Mouse (Mus musculus): ENCODE data around the gene Zfp683. TPM values are rescaled to one million over a fixed set of nuclear protein-coding genes. Genes with fewer than 3 reads are reported as not detected.
A peak's percentile ranks its signal among the peaks of the same experiment; 100 is the strongest.

Gene Zfp683
- polyA plus RNA-seq, 1 experiment from 2014 or later = not detected

- WGBS = 0% methylated on average over 8 of the region's 9 CpGs
- Histone ChIP-seq H3K27ac (replicated peaks) (peak within 1 kb of the TSS; percentile 74), H3K9me3 (replicated peaks) (no peaks in the 10 kb centered on the region), H3K4me2 (peak within 1 kb of the TSS; percentile 64), H3K4me1 (peaks cover 42% of the 10 kb centered on the region), H3K4me3 (replicated peaks) (peak within 1 kb of the TSS; percentile 38), H3K9ac (replicated peaks) (peak within 1 kb of the TSS; percentile 34; the same call in 1 of the 2 replicates), H3K27me3 (replicated peaks) (peaks cover 26% of the 10 kb centered on the region), H3K36me3 (no peaks in the 10 kb centered on the region)
- ATAC-seq (ENCODE audit: low FRiP score) = no peak
Measured at GRCm38 (mm10) chr4:134018779-134019145, 34.9 kb upstream of the Zfp683 start, which contains the start of gene Lin28a. TSS of gene Lin28a (minus strand) at chr4:134018841.

- Histone ChIP-seq H3K9me3 (replicated peaks) (no peaks in the 10 kb centered on the region), H3K27ac (replicated peaks) (peak overlapping the region; percentile 74), H3K27me3 (replicated peaks) (peaks cover 26% of the 10 kb centered on the region), H3K9ac (replicated peaks) (no peak overlapping the region), H3K4me3 (replicated peaks) (peak overlapping the region; percentile 30), H3K4me2 (peak overlapping the region; percentile 64), H3K36me3 (no peaks in the 10 kb centered on the region), H3K4me1 (peaks cover 42% of the 10 kb centered on the region)
- WGBS = 2% methylated on average over 8 of the region's 10 CpGs
- no peak for ATAC-seq (ENCODE audit: low FRiP score)
Measured at GRCm38 (mm10) chr4:134019210-134019609, 34.4 kb upstream of the Zfp683 start.

GRCm38 (mm10) chr4:134019641-134020351, 33.8 kb upstream of the Zfp683 start:
- peaks cover 42% of the 10 kb centered on the region for H3K4me1 ChIP-seq
- H3K27me3 ChIP-seq (replicated peaks) = peaks cover 26% of the 10 kb centered on the region
- H3K27ac ChIP-seq (replicated peaks) = peak overlapping the region; percentile 74
- WGBS = 3% methylated on average over 16 of the region's 16 CpGs
- H3K36me3 ChIP-seq = no peaks in the 10 kb centered on the region
- peak overlapping the region; percentile 30 for H3K4me3 ChIP-seq (replicated peaks)
- H3K9ac ChIP-seq (replicated peaks) = peak overlapping the region; percentile 34; the same call in 1 of the 2 replicates
- H3K9me3 ChIP-seq (replicated peaks) = no peaks in the 10 kb centered on the region
- ATAC-seq (ENCODE audit: low FRiP score) = peak; percentile 85
- H3K4me2 ChIP-seq = peak overlapping the region; percentile 64

GRCm38 (mm10) chr4:134020621-134021020, 33.0 kb upstream of the Zfp683 start:
- Histone ChIP-seq H3K4me1 (peaks cover 42% of the 10 kb centered on the region), H3K36me3 (no peaks in the 10 kb centered on the region), H3K9ac (replicated peaks) (no peak overlapping the region), H3K27ac (replicated peaks) (no peak overlapping the region), H3K9me3 (replicated peaks) (no peaks in the 10 kb centered on the region), H3K4me3 (replicated peaks) (peak overlapping the region; percentile 5; the same call in 1 of the 2 replicates), H3K4me2 (peak overlapping the region; percentile 64), H3K27me3 (replicated peaks) (peaks cover 26% of the 10 kb centered on the region)
- ATAC-seq (ENCODE audit: low FRiP score) = no peak
- 4% methylated on average over 11 of the region's 11 CpGs for whole genome bisulfite sequencing

- ATAC-seq (ENCODE audit: low FRiP score) = no peak
- WGBS = 35% methylated on average over 9 of the region's 9 CpGs
- H3K27ac ChIP-seq (replicated peaks) = no peak overlapping the region
- no peak overlapping the region for H3K4me3 ChIP-seq (replicated peaks)
- H3K4me2 ChIP-seq = no peak overlapping the region
- no peaks in the 10 kb centered on the region for H3K4me1 ChIP-seq
- H3K9ac ChIP-seq (replicated peaks) = no peak overlapping the region
- no peaks in the 10 kb centered on the region for H3K9me3 ChIP-seq (replicated peaks)
- no peaks in the 10 kb centered on the region for H3K36me3 ChIP-seq
- no peaks in the 10 kb centered on the region for H3K27me3 ChIP-seq (replicated peaks)
Measured at GRCm38 (mm10) chr4:134025802-134026201, 27.8 kb upstream of the Zfp683 start.

GRCm38 (mm10) chr4:134035953-134036352, 17.7 kb upstream of the Zfp683 start:
- no peaks in the 10 kb centered on the region for H3K9me3 ChIP-seq (replicated peaks)
- H3K27ac ChIP-seq (replicated peaks) = no peak overlapping the region
- peak overlapping the region; percentile 33; the same call in 1 of the 2 replicates for H3K4me2 ChIP-seq
- H3K27me3 ChIP-seq (replicated peaks) = no peaks in the 10 kb centered on the region
- ATAC-seq (ENCODE audit: low FRiP score) = no peak
- peaks cover 5% of the 10 kb centered on the region; the same call in 1 of the 2 replicates for H3K4me1 ChIP-seq
- no peak overlapping the region for H3K4me3 ChIP-seq (replicated peaks)
- no peaks in the 10 kb centered on the region for H3K36me3 ChIP-seq
- no peak overlapping the region; the same call in 1 of the 2 replicates for H3K9ac ChIP-seq (replicated peaks)
- 4% methylated on average over 16 of the region's 16 CpGs for WGBS

GRCm38 (mm10) chr4:134041317-134042123, 12.1 kb upstream of the Zfp683 start:
- no peaks in the 10 kb centered on the region for H3K27me3 ChIP-seq (replicated peaks)
- no peak overlapping the region for H3K4me3 ChIP-seq (replicated peaks)
- no peak overlapping the region for H3K9ac ChIP-seq (replicated peaks)
- H3K4me1 ChIP-seq = peaks cover 4% of the 10 kb centered on the region; the same call in 1 of the 2 replicates
- no peak overlapping the region for H3K27ac ChIP-seq (replicated peaks)
- no peak for ATAC-seq (ENCODE audit: low FRiP score)
- H3K36me3 ChIP-seq = no peaks in the 10 kb centered on the region
- WGBS = 52% methylated on average over 9 of the region's 9 CpGs
- no peaks in the 10 kb centered on the region for H3K9me3 ChIP-seq (replicated peaks)
- H3K4me2 ChIP-seq = no peak overlapping the region

- Histone ChIP-seq H3K27me3 (replicated peaks) (no peaks in the 10 kb centered on the region), H3K9ac (replicated peaks) (no peak overlapping the region), H3K4me2 (no peak overlapping the region), H3K4me3 (replicated peaks) (no peak overlapping the region), H3K27ac (replicated peaks) (no peak overlapping the region), H3K36me3 (no peaks in the 10 kb centered on the region), H3K4me1 (peaks cover 4% of the 10 kb centered on the region; the same call in 1 of the 2 replicates), H3K9me3 (replicated peaks) (no peaks in the 10 kb centered on the region)
- ATAC-seq (ENCODE audit: low FRiP score) = no peak
- 61% methylated on average over 2 of the region's 2 CpGs for WGBS
Measured at GRCm38 (mm10) chr4:134043041-134043440, 10.6 kb upstream of the Zfp683 start.

- H3K4me3 ChIP-seq (replicated peaks) = no peak overlapping the region
- no peaks in the 10 kb centered on the region for H3K27me3 ChIP-seq (replicated peaks)
- ATAC-seq (ENCODE audit: low FRiP score) = no peak
- no peaks in the 10 kb centered on the region for H3K9me3 ChIP-seq (replicated peaks)
- H3K4me2 ChIP-seq = no peak overlapping the region
- H3K27ac ChIP-seq (replicated peaks) = no peak overlapping the region
- no peaks in the 10 kb centered on the region for H3K36me3 ChIP-seq
- H3K9ac ChIP-seq (replicated peaks) = no peak overlapping the region
- 88% methylated on average over 5 of the region's 5 CpGs for WGBS
- peaks cover 3% of the 10 kb centered on the region; the same call in 1 of the 2 replicates for H3K4me1 ChIP-seq
Measured at GRCm38 (mm10) chr4:134047648-134048047, 6.0 kb upstream of the Zfp683 start.

- no peak overlapping the region for H3K4me2 ChIP-seq
- no peaks in the 10 kb centered on the region for H3K9me3 ChIP-seq (replicated peaks)
- no peak overlapping the region for H3K4me3 ChIP-seq (replicated peaks)
- H3K9ac ChIP-seq (replicated peaks) = no peak overlapping the region
- ATAC-seq (ENCODE audit: low FRiP score) = no peak
- no peaks in the 10 kb centered on the region for H3K36me3 ChIP-seq
- WGBS = 90% methylated on average over 5 of the region's 5 CpGs
- no peaks in the 10 kb centered on the region for H3K27me3 ChIP-seq (replicated peaks)
- no peak overlapping the region for H3K27ac ChIP-seq (replicated peaks)
- H3K4me1 ChIP-seq = peaks cover 7% of the 10 kb centered on the region; the same call in 1 of the 2 replicates
Measured at GRCm38 (mm10) chr4:134051912-134052311, 1.7 kb upstream of the Zfp683 start.

- no peak overlapping the region for H3K4me2 ChIP-seq
- no peaks in the 10 kb centered on the region for H3K36me3 ChIP-seq
- H3K9ac ChIP-seq (replicated peaks) = no peak overlapping the region
- H3K4me1 ChIP-seq = peaks cover 7% of the 10 kb centered on the region; the same call in 1 of the 2 replicates
- H3K4me3 ChIP-seq (replicated peaks) = no peak overlapping the region
- H3K27ac ChIP-seq (replicated peaks) = no peak overlapping the region
- no peaks in the 10 kb centered on the region for H3K27me3 ChIP-seq (replicated peaks)
- 30% methylated on average over 8 of the region's 8 CpGs for WGBS
- no peak for ATAC-seq (ENCODE audit: low FRiP score)
- no peaks in the 10 kb centered on the region for H3K9me3 ChIP-seq (replicated peaks)
Measured at GRCm38 (mm10) chr4:134052560-134052959, 1.1 kb upstream of the Zfp683 start.
